Mouse (Mus musculus) gastrocnemius, postnatal 4 days (tissue): ENCODE measurements at regions not wholly inside any gene's neighbourhood (a gene's known extent, or its start where the extent isn't known, plus 50 kb on each side); places are given as distances from the start of the nearest gene placed in this dataset.
A peak's percentile ranks its signal among the peaks of the same experiment; 100 is the strongest.
"Not testable (repeated sequence)": the region's sequence is repeated elsewhere in the genome, so short reads cannot be mapped to it uniquely, and the experiment has no call there.

ENCODE experiments used
- DNase-seq, 2 experiments: peaks; one replicate each; pipeline ENCODE4 v3.0.0; 2021 to 2022; ENCODE audit warnings: low spot score in 2 of 2, mixed read lengths in 2 of 2

DNA sequence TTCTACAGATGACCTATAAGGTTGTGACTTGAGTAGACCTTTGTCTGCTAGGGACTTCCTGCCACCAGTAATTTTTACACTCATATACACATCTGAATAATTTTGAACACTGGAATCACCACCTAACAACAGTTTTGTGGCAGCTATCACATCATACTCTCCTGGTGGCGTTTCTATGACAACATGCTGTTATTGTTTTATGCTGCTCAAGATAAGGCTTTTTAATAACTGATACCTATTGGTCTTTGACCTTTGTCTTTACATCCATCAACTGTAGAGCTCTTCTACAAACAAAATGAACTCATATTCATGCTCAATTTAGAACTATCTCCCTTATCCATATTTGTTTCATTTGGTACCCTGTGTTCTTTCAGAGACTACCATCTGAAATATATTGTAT is 556.0 kb downstream of the Nyap2 start:
- DNase-seq = no peak

GRCm38 (mm10) chr1:81637357-81637756 is 560.6 kb downstream of the Nyap2 start:
- no peak for DNase-seq

GRCm38 (mm10) chr1:81652990-81653717 is 576.4 kb downstream of the Nyap2 start:
- DNase-seq = no peak

DNA sequence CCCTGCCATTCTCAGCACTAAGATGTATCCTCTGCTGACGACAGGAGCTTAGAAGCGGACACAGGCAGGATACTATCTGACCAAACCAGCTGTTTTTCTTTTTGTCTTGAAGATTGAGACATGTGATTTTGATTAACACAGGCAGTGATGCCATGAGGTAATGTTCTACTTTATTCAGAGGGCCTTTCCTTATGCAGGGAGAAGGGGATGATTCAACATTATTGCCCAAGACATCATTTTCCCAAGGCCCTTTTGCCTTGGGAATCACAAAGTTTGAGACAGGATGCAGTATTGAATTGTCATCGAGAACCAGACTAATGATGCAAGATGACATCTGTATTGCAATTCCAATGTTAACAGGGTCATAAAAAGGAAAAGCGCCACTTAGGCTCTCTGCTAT is 571.7 kb upstream of the Gm9747 start:
- DNase-seq = no peak

DNA sequence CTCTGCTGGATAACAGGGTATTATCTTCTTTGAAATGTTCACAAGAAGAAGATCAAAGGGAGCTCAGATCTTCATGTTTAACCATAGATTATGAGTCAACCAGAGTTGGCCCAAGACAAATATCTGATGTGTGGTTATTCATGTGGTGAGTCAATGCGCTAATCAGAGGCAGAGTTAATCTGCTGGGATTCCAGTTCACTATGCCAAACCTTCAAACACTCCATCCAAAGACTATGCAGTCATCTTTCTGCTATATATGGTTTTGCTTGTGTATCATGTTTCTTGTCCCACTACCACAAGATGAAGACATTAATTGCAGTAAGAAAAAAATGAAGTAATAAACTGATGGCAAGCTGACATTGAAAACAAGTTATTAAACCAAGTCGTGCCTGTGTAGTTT is 561.8 kb upstream of the Gm9747 start:
- no peak for DNase-seq

DNA sequence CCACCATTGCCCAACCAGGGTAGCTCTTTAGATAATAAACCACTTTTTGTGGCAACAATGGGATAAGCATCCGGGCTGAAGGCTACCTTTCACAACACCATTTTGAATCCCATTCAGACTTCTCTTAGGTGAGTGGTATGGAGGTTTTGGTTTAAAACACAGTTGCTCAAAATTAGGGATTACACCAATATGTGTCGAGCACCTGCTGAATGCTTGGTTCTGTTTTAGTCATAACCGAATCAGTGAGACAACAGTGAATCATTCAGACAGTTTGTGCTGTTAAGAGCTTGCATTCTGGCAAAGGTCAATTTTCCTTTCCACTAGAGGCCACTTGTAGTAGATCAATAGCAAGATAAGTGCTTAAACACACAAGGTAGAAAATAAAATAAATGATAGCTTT is 561.2 kb upstream of the Gm9747 start:
- no peak for DNase-seq

GRCm38 (mm10) chr1:81675576-81676342 is 557.2 kb upstream of the Gm9747 start:
- no peak for DNase-seq

GRCm38 (mm10) chr1:81677768-81678400 is 555.0 kb upstream of the Gm9747 start:
- DNase-seq = no peak

DNA sequence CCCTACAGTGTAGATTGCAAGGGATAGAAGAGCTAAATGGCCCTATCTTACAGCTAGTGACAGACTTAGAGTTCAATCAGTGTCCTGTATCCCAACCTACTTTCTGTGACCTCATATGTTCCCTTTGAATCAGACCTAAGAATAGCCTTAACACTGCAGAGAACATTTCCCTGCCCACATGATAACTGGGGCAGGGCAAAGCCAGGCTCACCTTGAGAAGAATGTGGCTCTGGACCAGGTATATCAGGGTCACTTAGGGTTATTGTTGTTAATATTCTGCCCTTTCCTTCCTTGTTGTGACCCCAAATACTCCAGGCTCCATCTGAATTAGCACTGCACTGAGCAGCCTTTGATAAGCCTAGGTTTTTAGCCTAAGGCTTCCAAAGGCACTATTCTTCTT is 536.8 kb upstream of the Gm9747 start:
- DNase-seq = no peak

DNA sequence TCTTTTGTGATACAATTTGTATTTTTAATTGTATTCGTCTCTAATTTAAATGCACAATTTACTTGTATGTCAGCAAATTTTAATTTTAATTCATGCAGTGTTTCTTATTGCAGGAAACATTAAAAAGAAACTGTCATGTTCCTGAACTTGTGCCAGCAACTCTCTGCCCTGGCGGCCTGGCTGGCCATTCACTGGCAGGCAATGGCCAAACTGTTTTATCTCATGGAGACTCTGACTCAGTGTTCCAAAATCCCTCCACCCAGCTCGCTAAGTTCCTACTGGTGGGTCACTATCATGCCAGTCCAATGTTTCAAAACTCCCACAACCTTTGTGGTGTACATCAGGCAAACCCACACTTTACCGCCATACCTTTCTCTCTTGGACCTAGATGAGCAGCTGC is 523.7 kb upstream of the Gm9747 start:
- DNase-seq = no peak

- no peak for DNase-seq
Measured at GRCm38 (mm10) chr1:81717091-81717490, 515.8 kb upstream of the Gm9747 start.

DNA sequence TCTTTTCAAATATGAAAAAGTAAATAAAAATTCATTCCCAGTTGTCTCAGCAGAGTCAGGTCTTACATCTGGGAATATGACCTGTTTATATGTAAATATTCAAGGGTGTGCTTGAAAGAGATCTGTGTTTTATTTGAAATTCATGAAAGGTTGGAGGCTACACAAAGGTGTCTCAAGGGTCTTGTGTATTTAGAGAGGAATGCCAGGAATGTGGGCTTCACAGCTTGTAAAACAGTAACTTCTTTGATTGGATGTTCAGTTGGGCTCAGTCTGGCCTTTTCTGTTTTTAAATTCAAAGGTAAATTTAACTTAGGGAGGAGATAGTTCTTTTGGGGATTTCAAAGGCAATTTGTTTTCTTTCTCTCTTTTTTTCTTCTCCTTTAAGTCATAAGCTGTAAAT is 514.7 kb upstream of the Gm9747 start:
- no peak for DNase-seq

GRCm38 (mm10) chr1:81724859-81725258 is 508.1 kb upstream of the Gm9747 start:
- no peak for DNase-seq

GRCm38 (mm10) chr1:81726268-81727132 is 506.4 kb upstream of the Gm9747 start:
- no peak for DNase-seq

GRCm38 (mm10) chr1:81737111-81737833 is 495.6 kb upstream of the Gm9747 start:
- DNase-seq = no peak

GRCm38 (mm10) chr1:81738384-81738783 is 494.5 kb upstream of the Gm9747 start:
- DNase-seq = no peak

GRCm38 (mm10) chr1:81739392-81739791 is 493.5 kb upstream of the Gm9747 start:
- DNase-seq = no peak

GRCm38 (mm10) chr1:81739981-81740380 is 492.9 kb upstream of the Gm9747 start:
- DNase-seq = peak in 1 of 2 experiments; percentile 28

- not testable (repeated sequence) for DNase-seq
Measured at GRCm38 (mm10) chr1:81741882-81742281, 491.0 kb upstream of the Gm9747 start.

- DNase-seq = peak in 1 of 2 experiments; percentile 40
Measured at GRCm38 (mm10) chr1:81744524-81744923, 488.4 kb upstream of the Gm9747 start.
